Mouse (Mus musculus): ENCODE results near the gene Gm42715. TPM values are rescaled to one million over a fixed set of nuclear protein-coding genes. Genes with fewer than 3 reads are reported as not detected.

Gm42715 gene
- total RNA-seq, 1 experiment from 2014 or later, result 21.9 TPM

- no peak for DNase-seq
Observed at GRCm38 (mm10) chr7:127586149-127586548, 66.8 kb downstream of the Gm42715 start.

- no peak for DNase-seq
Observed at GRCm38 (mm10) chr7:127587196-127587595, 67.8 kb downstream of the Gm42715 start.

GRCm38 (mm10) chr7:127588011-127588871 lies 68.9 kb downstream of the Gm42715 start, which contains the start of the genes Ccdc189 and Rnf40:
Ccdc189 (minus strand) TSS chr7:127588595.
Rnf40 (plus strand) TSS chr7:127588767.
- peak; percentile 97 for DNase-seq

DNA sequence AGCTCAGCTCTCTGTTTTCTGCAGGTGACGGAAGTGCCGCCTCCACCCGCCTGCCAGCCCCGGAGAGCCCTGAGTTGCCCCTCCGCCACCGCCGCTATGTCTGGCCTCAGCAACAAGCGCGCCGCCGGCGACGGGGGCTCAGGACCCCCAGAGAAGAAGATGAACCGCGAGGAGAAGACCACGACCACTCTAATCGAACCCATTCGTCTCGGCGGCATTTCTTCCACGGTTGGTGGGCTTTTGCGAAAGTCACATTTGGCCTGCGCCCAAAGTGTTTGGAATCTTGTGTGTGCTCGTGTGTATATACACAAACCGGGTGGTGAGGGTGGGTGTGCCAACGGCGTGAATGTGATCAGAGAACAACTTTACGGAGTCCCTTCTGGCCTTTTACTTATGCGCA lies 69.5 kb downstream of the Gm42715 start:
- no peak for DNase-seq

DNA sequence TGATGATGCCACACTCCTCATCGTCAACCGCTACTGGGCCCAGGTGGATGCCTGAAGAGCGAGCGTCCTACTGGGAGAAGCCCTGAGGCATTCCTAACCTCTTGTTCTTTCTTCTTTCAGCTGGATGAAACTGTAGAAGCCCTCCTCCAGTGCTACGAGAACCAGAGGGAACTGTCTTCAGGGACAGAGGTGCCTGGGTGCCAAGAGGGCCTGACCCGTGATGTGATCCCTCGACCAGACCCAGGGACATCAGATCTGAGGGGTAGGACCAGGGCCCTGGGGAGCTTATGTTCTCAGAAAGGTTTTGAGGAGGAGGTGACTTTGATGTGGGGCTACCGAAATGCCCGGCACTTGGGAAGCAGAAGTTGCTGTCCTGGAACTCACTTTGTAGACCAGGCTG lies 70.3 kb downstream of the Gm42715 start:
- DNase-seq, result no peak

DNA sequence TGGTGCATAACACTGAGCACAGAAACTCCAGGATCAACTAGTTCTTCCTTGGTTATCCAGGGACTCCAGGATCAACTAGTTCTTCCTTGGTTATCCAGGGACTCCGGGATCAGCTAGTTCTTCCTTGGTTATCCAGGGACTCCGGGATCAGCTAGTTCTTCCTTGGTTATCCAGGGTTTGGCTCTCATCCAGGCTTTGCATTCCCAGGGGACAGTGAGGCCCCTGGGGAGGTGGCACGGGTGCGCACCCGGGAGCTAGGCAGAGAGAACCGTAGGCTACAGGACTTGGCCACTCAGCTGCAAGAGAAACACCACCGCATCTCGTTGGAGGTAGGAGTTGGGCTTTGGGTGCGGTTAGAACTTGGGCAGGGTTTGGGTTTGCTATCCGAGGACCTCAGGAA lies 71.7 kb downstream of the Gm42715 start:
- no peak for DNase-seq

GRCm38 (mm10) chr7:127592575-127592974 lies 73.2 kb downstream of the Gm42715 start:
- no peak for DNase-seq

GRCm38 (mm10) chr7:127596747-127597146 lies 77.4 kb downstream of the Gm42715 start:
- no peak for DNase-seq

DNA sequence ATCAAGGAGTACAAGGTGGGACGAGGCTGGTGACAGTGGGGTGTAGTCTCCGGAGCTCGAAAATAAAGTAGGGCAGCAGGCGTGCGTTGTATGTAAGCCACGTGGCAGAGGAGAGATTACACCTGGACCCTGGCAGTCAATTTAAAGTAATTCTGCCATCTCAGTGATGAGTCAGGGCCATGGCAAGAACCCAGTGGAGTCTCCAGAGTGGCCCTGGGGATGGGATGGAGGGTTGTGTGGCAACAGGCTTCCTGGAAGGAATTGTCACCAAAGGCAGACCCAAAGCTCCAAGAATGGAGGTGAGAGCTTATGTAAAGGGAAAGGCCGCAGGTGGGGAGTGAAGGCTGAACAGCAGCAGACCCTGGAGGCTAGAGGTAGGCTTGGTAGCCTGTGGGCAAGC lies 81.2 kb downstream of the Gm42715 start:
- no peak for DNase-seq

DNA sequence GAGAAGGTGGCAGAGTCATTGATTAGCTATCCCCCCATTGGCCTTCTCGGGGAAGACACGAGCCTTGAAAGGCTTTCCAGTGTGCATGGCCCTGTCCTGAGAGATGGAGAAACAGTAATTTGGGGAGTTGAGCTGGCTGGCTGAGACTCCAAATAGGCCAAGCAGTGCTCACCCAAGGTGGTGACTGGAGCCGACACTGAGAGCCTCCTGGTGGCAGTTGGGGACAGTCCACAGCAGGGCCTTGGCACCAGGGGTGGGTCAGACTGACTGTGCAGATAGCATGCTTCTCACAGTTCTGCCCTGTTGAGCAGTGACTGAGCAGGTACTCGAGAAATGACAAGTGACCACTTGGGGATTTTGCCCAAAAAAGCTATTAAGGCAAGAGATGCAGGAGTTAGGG lies 82.4 kb downstream of the Gm42715 start:
- DNase-seq, result no peak

GRCm38 (mm10) chr7:127602903-127603302 lies 83.5 kb downstream of the Gm42715 start:
- no peak for DNase-seq

- DNase-seq, result no peak
Observed at GRCm38 (mm10) chr7:127604256-127604655, 84.9 kb downstream of the Gm42715 start.

GRCm38 (mm10) chr7:127607150-127607549 lies 87.8 kb downstream of the Gm42715 start:
- DNase-seq, result no peak

DNA sequence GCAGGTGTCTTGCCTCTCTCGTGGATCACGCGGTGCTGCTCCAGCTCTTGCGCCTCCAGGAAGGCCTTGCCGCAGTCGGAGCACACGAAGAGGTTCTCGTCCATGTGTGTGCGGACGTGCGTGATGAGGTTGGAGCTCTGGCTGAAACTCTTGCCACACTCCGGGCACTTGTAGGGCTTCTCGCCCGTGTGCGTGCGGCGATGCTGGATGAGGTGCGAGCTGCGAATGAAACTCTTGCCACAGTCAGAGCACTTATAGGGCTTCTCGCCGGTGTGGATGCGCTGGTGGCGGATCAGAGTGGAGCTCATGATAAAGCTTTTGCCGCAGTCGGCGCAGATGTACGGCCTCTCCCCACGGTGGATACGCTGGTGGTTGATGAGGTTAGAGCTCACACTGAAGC lies 91.6 kb downstream of the Gm42715 start:
- no peak for DNase-seq

- no peak for DNase-seq
Observed at GRCm38 (mm10) chr7:127611561-127611960, 92.2 kb downstream of the Gm42715 start.

- no peak for DNase-seq
Observed at GRCm38 (mm10) chr7:127613501-127613900, 94.1 kb downstream of the Gm42715 start.

DNA sequence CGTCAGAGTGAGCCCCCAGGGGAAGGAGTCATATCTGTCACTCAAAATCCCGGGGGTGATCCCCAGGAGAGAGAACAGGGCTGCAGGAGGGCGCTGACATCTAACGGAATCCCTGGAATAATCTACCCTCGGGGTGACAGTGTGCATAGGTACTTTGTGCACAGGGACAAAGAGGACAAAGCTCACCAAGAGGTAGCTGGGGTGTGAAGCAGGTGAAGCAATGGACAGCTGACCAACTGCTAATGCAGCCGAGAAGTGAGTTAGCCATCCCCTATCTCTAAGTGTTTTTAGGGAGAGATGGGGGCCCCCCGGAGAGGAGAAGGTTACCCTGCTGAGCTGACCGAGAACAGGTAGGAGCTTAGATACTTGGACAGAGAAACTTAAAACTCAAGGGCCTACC lies 94.7 kb downstream of the Gm42715 start:
- no peak for DNase-seq

DNA sequence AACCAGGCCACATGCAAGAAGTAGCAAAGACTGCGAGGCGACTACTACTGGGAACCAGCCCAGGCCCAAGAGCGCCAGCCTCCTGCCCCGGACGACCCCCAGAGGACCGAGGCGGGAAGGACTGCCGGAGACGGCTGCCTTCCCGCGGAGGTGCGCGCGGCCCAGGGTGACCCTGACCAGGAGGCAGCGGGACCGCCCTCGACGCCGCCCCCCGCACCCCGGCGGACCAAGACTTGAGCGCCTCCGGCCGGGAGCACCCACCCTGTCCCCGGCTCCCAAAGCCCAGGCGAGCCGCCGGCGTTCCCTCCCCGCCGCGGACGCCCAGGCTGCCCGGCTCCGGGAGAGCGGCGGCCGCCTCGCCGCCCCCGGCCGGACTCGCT lies 95.1 kb downstream of the Gm42715 start:
- peak; percentile 89 for DNase-seq

- DNase-seq, result peak; percentile 88
Observed at GRCm38 (mm10) chr7:127614891-127615843, 95.8 kb downstream of the Gm42715 start, which contains the start of gene Zfp629. Zfp629 (minus strand) TSS chr7:127615797.

DNA sequence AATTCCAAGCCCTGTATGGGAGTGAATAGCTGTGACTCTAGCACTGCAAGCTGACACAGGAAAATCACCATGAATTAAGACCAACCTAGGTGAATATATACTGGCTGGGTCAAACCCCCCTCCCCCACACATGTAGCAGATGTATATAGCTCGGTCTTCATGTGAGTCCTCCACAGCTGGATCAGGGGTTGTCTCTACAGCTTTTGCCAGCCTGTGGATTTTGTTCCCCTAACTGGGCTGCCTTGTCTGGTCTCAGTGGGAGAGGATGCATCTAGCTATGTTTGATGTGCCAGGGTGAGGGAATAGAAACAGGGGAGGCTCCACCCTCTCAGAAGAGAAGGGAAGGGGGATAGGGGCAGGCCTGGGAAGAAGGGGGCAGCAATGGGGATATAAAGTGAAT lies 97.0 kb downstream of the Gm42715 start:
- no peak for DNase-seq

Data from adrenal gland, postnatal 14 days (tissue).